Mouse (Mus musculus) retina, postnatal 7 days (tissue): ENCODE results near the gene Man1c1.

Experiments used
- DNase-seq: peaks from one replicate; pipeline ENCODE4 v3.0.0-alpha.2; 2012; ENCODE audit warnings: low read depth, low spot score

The Man1c1 gene

DNA sequence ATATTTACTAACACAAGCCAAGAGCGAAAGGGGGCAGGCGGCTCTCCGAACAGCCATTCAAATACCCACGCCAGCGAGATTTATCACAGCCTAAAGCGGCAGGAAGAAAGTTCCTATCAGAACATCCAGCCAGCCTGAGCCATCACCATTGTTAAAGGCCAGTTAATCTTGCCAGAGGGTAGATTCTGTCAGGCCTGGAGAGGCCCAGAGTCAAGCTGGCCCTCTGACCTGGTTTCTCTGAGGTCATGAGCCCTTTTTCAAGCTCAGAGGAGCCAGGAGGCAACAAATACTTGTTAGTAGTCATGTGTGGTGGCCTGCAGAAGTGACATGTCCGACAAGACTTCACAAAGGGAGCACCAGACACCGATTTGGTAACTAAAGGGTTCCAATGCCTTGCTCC lies 28.3 kb downstream of the Man1c1 start:
- no peak for DNase-seq

GRCm38 (mm10) chr4:134674970-134675369 lies 29.1 kb downstream of the Man1c1 start:
- DNase-seq, result no peak

- no peak for DNase-seq
Measured at GRCm38 (mm10) chr4:134673882-134674463, 30.1 kb downstream of the Man1c1 start.

DNA sequence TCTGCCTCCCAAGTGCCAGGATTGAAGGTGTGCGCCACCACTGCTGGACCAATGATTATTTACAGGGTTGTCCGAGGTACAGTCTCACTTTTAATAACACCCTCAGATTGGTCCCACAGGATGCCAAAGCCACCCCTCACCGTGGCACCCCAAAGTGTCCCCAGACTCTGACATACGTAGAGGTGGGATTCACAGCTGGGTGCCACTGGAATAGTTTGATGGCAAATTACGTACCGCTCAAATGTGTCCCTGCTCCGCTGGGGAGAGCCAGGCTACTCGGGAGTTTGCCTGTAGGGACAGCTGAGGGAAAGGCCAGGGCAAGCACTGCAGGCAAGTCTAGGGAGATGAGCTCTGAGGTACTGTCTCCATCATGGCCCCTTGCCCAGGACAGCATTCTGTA lies 30.9 kb downstream of the Man1c1 start:
- no peak for DNase-seq

GRCm38 (mm10) chr4:134672326-134672725 lies 31.8 kb downstream of the Man1c1 start:
- DNase-seq, result no peak

GRCm38 (mm10) chr4:134671660-134672173 lies 32.4 kb downstream of the Man1c1 start:
- DNase-seq, result no peak

- DNase-seq, result no peak
Measured at GRCm38 (mm10) chr4:134669742-134670354, 34.2 kb downstream of the Man1c1 start.

DNA sequence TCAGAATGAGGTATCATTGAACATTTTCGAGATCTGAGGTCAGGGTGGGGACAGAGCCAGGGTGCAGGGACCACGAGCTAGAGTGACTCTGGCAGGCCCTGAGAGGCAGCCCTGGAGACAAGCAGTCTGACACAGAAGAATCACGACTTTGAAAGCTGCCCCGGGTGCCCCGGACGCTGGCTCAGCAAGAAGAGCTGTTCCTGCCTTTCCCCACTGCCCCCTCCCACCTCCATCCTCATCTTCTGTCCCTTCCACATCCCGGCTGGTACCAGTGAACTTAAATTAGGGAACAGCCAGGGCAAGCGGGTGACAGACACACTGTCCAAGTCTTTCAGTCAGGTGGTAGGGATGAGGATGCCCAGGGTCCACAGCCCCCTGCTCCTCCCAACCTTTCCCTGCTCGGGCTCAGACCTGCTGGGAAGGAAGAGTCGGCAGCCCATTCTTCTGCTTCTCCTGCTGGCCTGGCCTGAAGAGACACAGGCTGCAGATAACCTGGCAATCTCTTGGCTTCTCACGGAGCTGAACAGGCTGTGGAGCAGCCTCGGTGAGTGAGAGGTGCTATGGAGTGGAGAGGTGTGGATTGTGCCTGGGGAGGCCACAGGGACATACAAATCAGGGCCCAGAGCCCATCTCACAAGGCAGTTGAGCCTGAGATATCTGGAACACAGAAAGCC lies 35.6 kb downstream of the Man1c1 start:
- no peak for DNase-seq

GRCm38 (mm10) chr4:134666391-134666790 lies 37.7 kb downstream of the Man1c1 start:
- no peak for DNase-seq

- no peak for DNase-seq
Measured at GRCm38 (mm10) chr4:134663052-134663451, 41.0 kb downstream of the Man1c1 start.

DNA sequence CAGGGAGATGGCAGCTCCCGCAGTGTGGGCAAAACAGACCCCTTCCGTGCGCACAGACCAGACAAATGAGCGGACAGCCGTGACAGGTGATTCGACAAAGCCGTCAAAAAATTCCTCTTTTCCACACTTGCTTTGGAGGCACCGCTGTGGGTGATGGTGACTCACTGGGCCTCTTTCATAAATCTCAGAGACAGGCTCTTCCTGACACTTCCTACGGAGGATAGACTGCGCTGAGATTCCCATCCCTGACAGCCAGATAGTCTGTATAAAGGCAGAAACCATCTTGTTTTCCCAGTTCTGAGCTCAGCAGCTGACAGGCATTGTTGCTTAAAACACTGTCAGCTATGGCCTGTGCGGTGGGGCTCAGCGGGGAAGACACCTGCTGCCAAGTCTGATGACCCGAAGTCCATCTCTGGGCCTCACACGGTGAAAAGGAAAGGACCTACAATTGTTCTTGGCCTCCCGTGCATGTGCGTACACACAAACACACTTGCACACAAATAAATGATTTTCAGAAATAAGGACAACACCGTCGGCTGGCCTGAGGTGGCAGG lies 43.4 kb downstream of the Man1c1 start:
- no peak for DNase-seq

DNA sequence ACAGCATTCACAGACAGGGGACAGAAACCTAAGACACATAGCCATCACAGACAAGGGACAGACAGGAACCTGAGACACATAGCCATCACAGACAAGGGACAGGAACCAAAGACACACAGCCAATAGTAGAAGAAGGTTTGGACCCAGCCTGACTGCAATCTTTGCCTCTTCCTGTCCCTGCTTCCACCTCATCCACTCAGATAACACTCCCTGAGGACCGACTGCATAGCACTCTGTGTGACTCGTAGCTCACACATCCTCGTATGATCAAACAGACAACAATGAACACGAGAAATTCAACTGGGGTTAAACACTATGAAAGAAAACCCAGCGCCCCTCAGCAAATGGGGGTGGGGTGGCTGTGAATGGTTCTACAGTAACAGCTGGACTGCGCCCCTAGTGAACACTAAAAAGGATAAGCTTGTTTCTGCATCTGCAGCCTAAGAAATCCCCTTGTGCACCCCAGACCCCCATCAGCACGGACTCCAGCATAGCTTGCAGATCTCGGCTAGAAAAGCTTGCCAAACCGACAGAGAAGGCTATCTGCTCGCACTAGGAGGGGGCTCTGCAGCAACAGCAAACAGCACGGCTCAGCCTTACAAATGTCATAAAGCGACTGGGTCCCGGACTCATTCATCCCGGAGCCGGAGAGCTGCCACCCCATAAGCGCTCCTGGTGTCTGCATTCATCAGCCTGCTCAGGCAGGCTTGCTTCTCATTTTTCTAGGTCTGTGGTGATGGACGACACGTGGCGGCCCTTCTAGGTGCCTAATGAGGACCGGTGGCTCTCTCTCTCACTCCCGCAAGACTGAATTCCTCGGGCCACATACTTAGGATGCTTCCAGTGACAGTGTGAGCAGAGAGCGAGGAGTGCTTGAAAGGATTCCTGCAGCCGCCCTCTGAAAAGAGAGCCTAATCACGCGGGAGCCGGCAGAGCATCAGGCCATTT lies 44.5 kb downstream of the Man1c1 start:
- no peak for DNase-seq

DNA sequence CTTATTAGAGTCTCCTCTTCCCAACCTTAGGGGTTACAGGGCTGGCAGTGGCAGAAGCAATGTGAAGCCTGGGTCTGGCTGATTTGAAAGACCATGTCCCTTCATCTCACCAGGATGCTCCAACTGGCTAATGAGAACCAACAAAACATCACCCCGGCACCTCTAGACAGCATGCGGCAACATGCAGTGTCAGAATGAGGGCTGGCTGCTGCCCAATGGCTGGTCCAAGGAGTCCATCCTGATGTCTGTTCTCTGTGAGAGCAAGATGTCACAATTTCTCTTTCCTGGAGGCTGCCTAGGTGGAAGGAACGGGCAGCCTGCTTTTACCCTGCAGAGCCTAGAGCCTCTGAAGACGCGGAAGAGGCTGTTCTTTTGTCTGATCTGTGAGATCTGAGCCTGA lies 46.6 kb downstream of the Man1c1 start:
- no peak for DNase-seq

- no peak for DNase-seq
Measured at GRCm38 (mm10) chr4:134654391-134654790, 49.7 kb downstream of the Man1c1 start.

- no peak for DNase-seq
Measured at GRCm38 (mm10) chr4:134652720-134653119, 51.4 kb downstream of the Man1c1 start.

- no peak for DNase-seq
Measured at GRCm38 (mm10) chr4:134652151-134652550, 51.9 kb downstream of the Man1c1 start.

- no peak for DNase-seq
Measured at GRCm38 (mm10) chr4:134651358-134651757, 52.7 kb downstream of the Man1c1 start.

DNA sequence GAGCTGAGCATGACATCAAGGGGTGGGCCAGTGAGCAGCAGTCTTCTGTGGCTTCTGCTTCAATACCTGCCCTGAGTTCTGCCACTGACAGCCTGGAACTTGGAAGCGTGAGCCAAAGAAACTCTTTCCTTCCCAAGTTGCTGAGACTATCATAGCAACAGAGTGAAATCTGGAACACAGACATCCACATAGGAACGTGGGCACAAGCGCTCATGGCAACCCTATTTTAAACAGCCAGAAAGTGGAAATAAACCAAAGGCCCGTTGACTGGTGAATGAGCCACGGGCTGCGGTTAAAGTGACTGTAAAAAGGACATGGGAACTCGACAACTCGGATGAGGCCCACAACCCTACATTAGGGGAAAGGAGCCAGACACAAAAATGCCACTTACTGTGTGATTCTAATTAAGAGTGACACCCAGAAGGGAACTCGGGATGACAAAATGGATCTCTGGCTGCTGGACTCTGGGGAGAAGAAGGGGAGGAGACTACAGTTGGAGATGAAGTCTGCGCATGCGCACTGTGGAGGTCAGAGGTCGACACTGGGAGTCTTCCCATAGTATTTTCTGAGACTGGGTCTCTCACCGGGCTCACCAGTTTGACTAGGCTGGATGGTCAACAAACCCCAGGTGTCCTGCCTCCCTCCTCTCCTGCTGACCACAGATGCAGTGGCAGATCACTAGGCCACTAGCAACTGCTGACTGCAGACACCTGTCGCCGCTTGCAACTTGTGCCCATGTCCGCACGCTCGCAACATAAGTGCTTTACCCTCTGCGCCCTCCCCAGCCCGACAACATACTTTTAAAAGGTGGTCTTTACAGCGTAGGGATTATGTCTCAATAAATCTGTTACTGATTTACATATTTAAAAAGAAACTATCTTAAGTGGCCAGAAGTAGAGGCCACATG lies 58.8 kb downstream of the Man1c1 start:
- no peak for DNase-seq

GRCm38 (mm10) chr4:134644410-134644809 lies 59.7 kb downstream of the Man1c1 start:
- no peak for DNase-seq

GRCm38 (mm10) chr4:134641711-134642516 lies 62.2 kb downstream of the Man1c1 start:
- DNase-seq, result no peak
